Mouse (Mus musculus) intestine, embryonic 15.5 days (tissue): Measurements from ENCODE around the gene Gm9972. TPM values are rescaled to one million over a fixed set of nuclear protein-coding genes. Genes with fewer than 3 reads are reported as not detected.
A peak's percentile ranks its signal among the peaks of the same experiment; 100 is the strongest.

Source experiments
- ATAC-seq: fragments of 200-750 bp; cut with Nextera tagmentation; 2 replicates; pipeline ENCODE4 v1.8.0; 2017; ENCODE audit warnings: moderate TSS enrichment, moderate library complexity
- H3K27ac ChIP-seq: fragments of 300-500 bp; sonication (generic); 2 replicates; pipeline ENCODE4 v1.5.1; 2015; ENCODE audit warnings: mild to moderate bottlenecking, inconsistent platforms
- H3K27me3 ChIP-seq: fragments of 300-500 bp; sonication (generic); replicated peaks from 2 replicates; pipeline ENCODE4 v1.6.1; 2015; ENCODE audit warnings: inconsistent platforms
- H3K36me3 ChIP-seq: fragments of 300-500 bp; sonication (generic); 2 replicates; pipeline ENCODE4 v1.6.1; 2015; ENCODE audit warnings: inconsistent platforms
- H3K4me1 ChIP-seq: fragments of 300-500 bp; sonication (generic); replicated peaks from 2 replicates; pipeline ENCODE4 v1.6.1; 2015; ENCODE audit warnings: inconsistent platforms
- H3K4me2 ChIP-seq: fragments of 300-500 bp; sonication (generic); replicated peaks from 2 replicates; pipeline ENCODE4 v1.6.1; 2015; ENCODE audit warnings: mild to moderate bottlenecking, inconsistent platforms
- H3K4me3 ChIP-seq: fragments of 300-500 bp; sonication (generic); replicated peaks from 2 replicates; pipeline ENCODE4 v1.5.1; 2015; ENCODE audit warnings: inconsistent platforms
- H3K9ac ChIP-seq: fragments of 300-500 bp; sonication (generic); 2 replicates; pipeline ENCODE4 v1.6.1; 2015; ENCODE audit warnings: inconsistent platforms
- H3K9me3 ChIP-seq: fragments of 300-500 bp; sonication (generic); 2 replicates; pipeline ENCODE4 v1.6.1; 2016; ENCODE audit warnings: inconsistent platforms
- WGBS: fragments of 180-500 bp; shearing (Covaris S2); methylation state at CpG from one replicate; pipeline ENCODE4 v1.1.7; 2015; 5-methylcytosine and 5-hydroxymethylcytosine counted together
- polyA plus RNA-seq: library from polyadenylated mRNA; unstranded; fragments of >200 nt; fragmentation: Nextera tagmentation; extraction: Ambion mirVana; gene quantifications from 2 replicates; pipeline ENCODE4 v1.2.1, GENCODE M21; 2015

Gene Gm9972
- not detected in 2 replicates for polyA plus RNA-seq

DNA sequence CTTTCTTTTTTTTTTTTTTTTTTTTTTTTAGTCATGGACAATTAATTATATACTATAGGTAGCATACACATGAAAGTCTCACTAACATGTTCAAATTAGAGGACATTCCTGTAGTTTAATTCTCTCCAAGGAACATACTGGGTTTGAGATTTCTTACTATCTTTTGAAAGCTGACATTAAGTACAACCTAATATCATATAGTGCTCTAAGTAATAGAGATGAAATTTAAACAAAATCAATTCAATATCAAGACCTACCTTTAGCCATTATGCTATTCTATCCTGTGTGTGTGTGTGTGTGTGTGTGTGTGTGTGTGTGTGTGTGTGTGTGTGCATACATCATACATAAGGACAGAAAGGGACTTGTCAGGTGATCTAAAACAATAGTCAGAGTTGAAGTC, at the start of gene Gm9972:
TSS of gene Gm9972 (plus strand) at position 301 of the 400 bp plus-strand sequence.
- Histone ChIP-seq H3K27me3 (no peaks in the 10 kb centered on the region), H3K36me3 (no peaks in the 10 kb centered on the region), H3K4me3 (no peak within 1 kb of the TSS), H3K9ac (no peak within 1 kb of the TSS), H3K4me1 (no peaks in the 10 kb centered on the region), H3K27ac (no peak within 1 kb of the TSS), H3K9me3 (no peaks in the 10 kb centered on the region), H3K4me2 (no peak within 1 kb of the TSS)
- no peak for ATAC-seq

- Histone ChIP-seq H3K9me3 (no peaks in the 10 kb centered on the region), H3K4me2 (no peak overlapping the region), H3K27ac (no peak overlapping the region), H3K9ac (no peak overlapping the region), H3K36me3 (no peaks in the 10 kb centered on the region), H3K27me3 (no peaks in the 10 kb centered on the region), H3K4me1 (no peaks in the 10 kb centered on the region), H3K4me3 (no peak overlapping the region)
- WGBS = 39% methylated on average over 3 of the region's 3 CpGs
- peak; percentile 39; the same call in 1 of the 2 replicates for ATAC-seq
Measured at GRCm38 (mm10) chr11:42999188-42999587, 36.4 kb upstream of the Gm9972 start.

DNA sequence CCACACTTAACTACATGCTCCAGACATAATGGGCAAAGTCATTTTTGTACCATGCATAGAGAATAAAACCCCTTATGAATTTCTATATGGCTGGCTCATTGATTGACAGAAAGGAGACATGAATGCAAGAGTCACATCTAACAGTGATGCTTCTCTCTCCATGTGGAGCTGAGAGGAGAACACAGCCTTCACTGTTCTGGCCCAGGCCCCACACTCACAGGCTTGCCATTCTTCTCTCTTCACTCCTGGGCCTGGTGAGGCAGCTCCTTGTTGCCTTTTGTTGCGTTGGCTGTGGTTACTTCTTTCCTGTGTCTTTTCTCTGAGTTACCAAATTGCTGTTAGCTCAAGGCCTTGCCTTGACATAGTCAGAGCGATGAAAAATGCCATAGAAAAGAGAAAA, 23.6 kb upstream of the Gm9972 start:
- Histone ChIP-seq H3K27ac (no peak overlapping the region), H3K36me3 (no peaks in the 10 kb centered on the region), H3K9ac (no peak overlapping the region), H3K4me3 (no peak overlapping the region), H3K4me1 (no peaks in the 10 kb centered on the region), H3K4me2 (no peak overlapping the region), H3K9me3 (no peaks in the 10 kb centered on the region), H3K27me3 (no peaks in the 10 kb centered on the region)
- no peak for ATAC-seq
- 77% methylated on average over 2 of the region's 2 CpGs for WGBS

- H3K27me3 ChIP-seq = no peaks in the 10 kb centered on the region
- H3K9ac ChIP-seq = no peak overlapping the region
- H3K4me3 ChIP-seq = no peak overlapping the region
- no peak for ATAC-seq
- H3K27ac ChIP-seq = no peak overlapping the region
- no peaks in the 10 kb centered on the region for H3K9me3 ChIP-seq
- 84% methylated on average over 4 of the region's 4 CpGs for WGBS
- H3K4me1 ChIP-seq = no peaks in the 10 kb centered on the region
- H3K36me3 ChIP-seq = no peaks in the 10 kb centered on the region
- no peak overlapping the region for H3K4me2 ChIP-seq
Measured at GRCm38 (mm10) chr11:43012980-43013379, 22.6 kb upstream of the Gm9972 start.

GRCm38 (mm10) chr11:43023109-43023688, 12.3 kb upstream of the Gm9972 start:
- ATAC-seq = peak; percentile 55
- no peak overlapping the region for H3K4me2 ChIP-seq

DNA sequence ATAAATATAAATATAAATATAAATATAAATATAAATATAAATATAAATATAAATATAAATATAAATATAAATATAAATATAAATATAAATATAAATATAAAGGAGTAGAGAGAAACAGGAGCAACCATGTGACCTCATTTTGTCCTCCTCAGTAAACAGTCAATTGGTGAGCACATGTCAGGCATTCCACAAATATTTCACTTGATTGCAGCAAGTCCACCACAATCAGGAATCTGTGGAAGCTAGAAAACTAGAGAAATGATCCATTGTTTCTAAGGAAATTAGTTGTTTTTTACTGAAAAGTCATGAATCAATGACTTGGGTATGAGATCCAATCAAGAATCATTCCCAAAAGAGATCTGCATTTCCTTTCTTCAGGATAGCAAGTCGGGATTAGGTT, 5.7 kb upstream of the Gm9972 start:
- Histone ChIP-seq H3K27ac (no peak overlapping the region), H3K9me3 (no peaks in the 10 kb centered on the region), H3K36me3 (no peaks in the 10 kb centered on the region), H3K9ac (no peak overlapping the region), H3K4me3 (no peak overlapping the region), H3K4me2 (no peak overlapping the region), H3K27me3 (no peaks in the 10 kb centered on the region), H3K4me1 (no peaks in the 10 kb centered on the region)
- ATAC-seq = no peak
- 74% methylated on average over 1 of the region's 1 CpGs for WGBS

More at GRCm38 (mm10) chr11:43023109-43023688, 12.3 kb upstream of the Gm9972 start:
- Histone ChIP-seq H3K36me3 (no peaks in the 10 kb centered on the region), H3K4me3 (no peak overlapping the region), H3K9ac (no peak overlapping the region), H3K9me3 (no peaks in the 10 kb centered on the region), H3K27ac (no peak overlapping the region), H3K27me3 (no peaks in the 10 kb centered on the region), H3K4me1 (no peaks in the 10 kb centered on the region)

DNA sequence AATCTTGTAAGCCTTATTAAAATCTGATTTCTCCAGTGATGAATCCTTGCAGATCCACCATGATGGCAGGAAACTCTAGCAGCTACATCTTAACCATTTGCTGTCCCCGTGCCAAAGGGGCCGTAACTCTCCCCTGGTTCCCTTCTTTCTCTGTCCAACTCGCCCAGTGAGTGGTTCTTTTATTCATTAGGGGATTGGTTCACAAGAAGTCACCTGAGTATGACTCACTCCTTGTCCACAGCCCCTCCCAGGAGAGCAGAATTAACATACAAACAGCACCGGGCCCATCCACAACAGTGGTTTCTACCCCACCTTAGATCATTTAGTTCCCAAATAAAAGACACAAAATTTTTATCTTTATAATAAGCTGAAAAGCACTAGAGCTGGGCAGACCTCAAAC, 3.4 kb upstream of the Gm9972 start:
- H3K4me2 ChIP-seq = no peak overlapping the region
- ATAC-seq = no peak
- WGBS = 83% methylated on average over 4 of the region's 4 CpGs
- H3K4me1 ChIP-seq = no peaks in the 10 kb centered on the region
- no peak overlapping the region for H3K4me3 ChIP-seq
- H3K36me3 ChIP-seq = no peaks in the 10 kb centered on the region
- no peak overlapping the region for H3K27ac ChIP-seq
- no peak overlapping the region for H3K9ac ChIP-seq
- H3K9me3 ChIP-seq = no peaks in the 10 kb centered on the region
- no peaks in the 10 kb centered on the region for H3K27me3 ChIP-seq

GRCm38 (mm10) chr11:43045871-43046548, 10.5 kb downstream of the Gm9972 start:
- ATAC-seq = no peak
- no peak overlapping the region for H3K9ac ChIP-seq
- no peaks in the 10 kb centered on the region for H3K9me3 ChIP-seq
- H3K27me3 ChIP-seq = no peaks in the 10 kb centered on the region
- no peak overlapping the region for H3K27ac ChIP-seq
- no peak overlapping the region for H3K4me3 ChIP-seq
- H3K4me1 ChIP-seq = no peaks in the 10 kb centered on the region
- 72% methylated on average over 3 of the region's 3 CpGs for WGBS
- H3K4me2 ChIP-seq = no peak overlapping the region
- no peaks in the 10 kb centered on the region for H3K36me3 ChIP-seq

DNA sequence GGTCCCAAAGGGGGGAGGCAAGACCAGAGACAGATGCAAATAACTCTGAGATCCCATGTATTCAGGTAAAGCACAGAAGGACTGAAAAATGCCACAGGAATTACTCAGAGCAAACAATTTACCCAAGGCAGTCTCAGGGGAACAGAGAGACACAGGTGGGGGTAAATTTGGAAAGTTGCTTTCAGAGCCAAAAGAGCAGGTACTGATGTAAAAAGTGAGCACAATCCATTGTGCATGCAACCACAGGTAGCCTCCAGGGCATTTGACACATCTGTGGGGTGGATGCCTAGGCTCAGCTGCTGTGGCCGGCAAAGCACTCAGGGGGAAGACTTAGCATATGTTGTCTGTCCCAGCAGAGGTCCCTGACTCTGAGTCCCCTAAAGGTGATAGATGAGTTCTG, 13.8 kb downstream of the Gm9972 start:
- H3K9me3 ChIP-seq = no peaks in the 10 kb centered on the region
- no peaks in the 10 kb centered on the region for H3K4me1 ChIP-seq
- WGBS = 44% methylated on average over 1 of the region's 1 CpGs
- no peak overlapping the region for H3K4me2 ChIP-seq
- H3K4me3 ChIP-seq = no peak overlapping the region
- no peak for ATAC-seq
- no peaks in the 10 kb centered on the region for H3K27me3 ChIP-seq
- H3K27ac ChIP-seq = no peak overlapping the region
- no peaks in the 10 kb centered on the region for H3K36me3 ChIP-seq
- no peak overlapping the region for H3K9ac ChIP-seq

DNA sequence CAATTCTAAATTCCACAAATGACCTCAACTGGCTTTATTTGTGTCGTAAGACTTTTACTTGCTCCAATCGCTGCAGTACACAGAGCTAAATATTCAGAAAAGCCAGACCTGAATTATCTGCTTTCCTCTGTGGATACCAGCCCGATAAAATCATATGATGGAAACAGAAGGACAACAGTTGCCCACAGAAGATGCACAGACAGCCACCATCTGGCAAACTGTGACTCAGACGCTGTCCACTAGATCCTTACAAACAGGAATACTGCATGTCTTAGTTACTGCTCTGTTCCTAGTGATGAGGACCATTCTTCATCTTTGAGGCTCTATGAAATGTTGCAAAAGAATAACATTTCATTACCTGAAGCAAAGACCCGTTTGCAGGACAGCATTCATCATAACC, 19.4 kb downstream of the Gm9972 start:
- H3K4me1 ChIP-seq = no peaks in the 10 kb centered on the region
- 83% methylated on average over 5 of the region's 5 CpGs for WGBS
- no peak overlapping the region for H3K4me2 ChIP-seq
- no peaks in the 10 kb centered on the region for H3K36me3 ChIP-seq
- H3K27me3 ChIP-seq = no peaks in the 10 kb centered on the region
- H3K9me3 ChIP-seq = no peaks in the 10 kb centered on the region
- no peak overlapping the region for H3K4me3 ChIP-seq
- H3K27ac ChIP-seq = no peak overlapping the region
- no peak overlapping the region for H3K9ac ChIP-seq
- no peak for ATAC-seq

DNA sequence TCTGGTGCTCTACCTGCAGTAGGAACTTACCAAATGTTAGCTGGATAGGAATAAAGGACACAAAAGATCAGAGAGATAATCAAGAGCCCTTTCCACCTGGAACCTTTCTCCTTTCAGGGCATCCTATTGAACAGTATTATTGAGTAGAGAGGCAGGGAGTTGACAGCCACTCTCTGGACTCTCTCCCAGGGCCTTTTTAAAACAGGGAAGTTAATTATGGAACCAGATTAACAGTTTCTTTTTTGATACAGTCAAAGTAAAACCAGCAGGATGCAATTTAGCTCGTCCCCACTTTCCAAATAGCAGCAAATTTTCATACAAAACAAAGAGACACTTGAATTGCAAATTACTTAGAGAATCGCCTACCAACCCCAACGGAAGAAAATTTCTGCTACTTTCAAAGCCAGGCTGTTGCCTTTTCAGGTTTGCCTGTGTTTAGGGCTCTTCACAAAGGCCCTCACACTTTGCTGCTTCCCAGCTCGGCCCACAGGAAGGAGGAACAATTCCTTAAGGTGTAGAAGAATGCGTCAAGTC, 24.0 kb downstream of the Gm9972 start:
- H3K4me3 ChIP-seq = no peak overlapping the region
- no peak overlapping the region for H3K4me2 ChIP-seq
- ATAC-seq = no peak
- no peaks in the 10 kb centered on the region for H3K27me3 ChIP-seq
- no peaks in the 10 kb centered on the region for H3K36me3 ChIP-seq
- H3K9me3 ChIP-seq = no peaks in the 10 kb centered on the region
- no peak overlapping the region for H3K27ac ChIP-seq
- WGBS = 42% methylated on average over 5 of the region's 5 CpGs
- no peak overlapping the region for H3K9ac ChIP-seq
- H3K4me1 ChIP-seq = no peaks in the 10 kb centered on the region

GRCm38 (mm10) chr11:43062286-43062685, 26.7 kb downstream of the Gm9972 start:
- Histone ChIP-seq H3K27me3 (no peaks in the 10 kb centered on the region), H3K4me2 (no peak overlapping the region), H3K9me3 (no peaks in the 10 kb centered on the region), H3K4me1 (no peaks in the 10 kb centered on the region), H3K4me3 (no peak overlapping the region), H3K9ac (no peak overlapping the region), H3K27ac (no peak overlapping the region), H3K36me3 (no peaks in the 10 kb centered on the region)
- ATAC-seq = no peak
- WGBS = 48% methylated on average over 3 of the region's 3 CpGs
